Mouse (Mus musculus): ENCODE data around the gene Nemp2. TPM values are rescaled to one million over a fixed set of nuclear protein-coding genes. Genes with fewer than 3 reads are reported as not detected.
A peak's percentile ranks its signal among the peaks of the same experiment; 100 is the strongest.

Gene Nemp2
- polyA plus RNA-seq, 1 experiment = 0.15 TPM

GRCm38 (mm10) chr1:52650066-52650465 is 19.6 kb downstream of the Nemp2 start:
- Histone ChIP-seq H3K4me1 (peaks cover 37% of the 10 kb centered on the region), H3K27me3 (replicated peaks) (no peaks in the 10 kb centered on the region), H3K9me3 (no peaks in the 10 kb centered on the region), H3K4me3 (replicated peaks) (no peak overlapping the region), H3K36me3 (replicated peaks; ENCODE audit: low read length) (peaks cover 61% of the 10 kb centered on the region)
- TF ChIP-seq FLI1 (IDR thresholded peaks at IDR 0.05; ENCODE audit: low read length) (no peak), GATA1 (IDR thresholded peaks at IDR 0.05; ENCODE audit: borderline replicate concordance, low read length) (no peak)

- Histone ChIP-seq H3K4me3 (replicated peaks) (no peak overlapping the region), H3K4me1 (peaks cover 38% of the 10 kb centered on the region), H3K36me3 (replicated peaks; ENCODE audit: low read length) (peaks cover 56% of the 10 kb centered on the region), H3K9me3 (no peaks in the 10 kb centered on the region), H3K27me3 (replicated peaks) (no peaks in the 10 kb centered on the region)
- TF ChIP-seq GATA1 (IDR thresholded peaks at IDR 0.05; ENCODE audit: borderline replicate concordance, low read length) (no peak), FLI1 (IDR thresholded peaks at IDR 0.05; ENCODE audit: low read length) (no peak)
Measured at GRCm38 (mm10) chr1:52652601-52653253, 22.2 kb downstream of the Nemp2 start.

- no peaks in the 10 kb centered on the region for H3K9me3 ChIP-seq
- no peaks in the 10 kb centered on the region for H3K27me3 ChIP-seq (replicated peaks)
- TF ChIP-seq FLI1 (IDR thresholded peaks at IDR 0.05; ENCODE audit: low read length) (no peak), GATA1 (IDR thresholded peaks at IDR 0.05; ENCODE audit: borderline replicate concordance, low read length) (no peak)
- H3K36me3 ChIP-seq (replicated peaks; ENCODE audit: low read length) = peaks cover 61% of the 10 kb centered on the region
- no peak overlapping the region for H3K4me3 ChIP-seq (replicated peaks)
- peaks cover 38% of the 10 kb centered on the region for H3K4me1 ChIP-seq
Measured at GRCm38 (mm10) chr1:52653366-52653765, 22.9 kb downstream of the Nemp2 start.

- H3K36me3 ChIP-seq (replicated peaks; ENCODE audit: low read length) = peaks cover 65% of the 10 kb centered on the region
- H3K4me3 ChIP-seq (replicated peaks) = peak overlapping the region; percentile 56
- no peaks in the 10 kb centered on the region for H3K9me3 ChIP-seq
- no peak for TF ChIP-seq GATA1 (IDR thresholded peaks at IDR 0.05; ENCODE audit: borderline replicate concordance, low read length)
- TF ChIP-seq FLI1 (IDR thresholded peaks at IDR 0.05; ENCODE audit: low read length) = no peak
- H3K4me1 ChIP-seq = peaks cover 28% of the 10 kb centered on the region
- H3K27me3 ChIP-seq (replicated peaks) = no peaks in the 10 kb centered on the region
Measured at GRCm38 (mm10) chr1:52655153-52655552, 24.6 kb downstream of the Nemp2 start.

GRCm38 (mm10) chr1:52658160-52658559 is 27.7 kb downstream of the Nemp2 start:
- Histone ChIP-seq H3K4me1 (peaks cover 31% of the 10 kb centered on the region), H3K9me3 (no peaks in the 10 kb centered on the region), H3K36me3 (replicated peaks; ENCODE audit: low read length) (peaks cover 69% of the 10 kb centered on the region), H3K4me3 (replicated peaks) (no peak overlapping the region), H3K27me3 (replicated peaks) (no peaks in the 10 kb centered on the region)
- TF ChIP-seq GATA1 (IDR thresholded peaks at IDR 0.05; ENCODE audit: borderline replicate concordance, low read length) = no peak
- TF ChIP-seq FLI1 (IDR thresholded peaks at IDR 0.05; ENCODE audit: low read length) = no peak

- TF ChIP-seq GATA1 (IDR thresholded peaks at IDR 0.05; ENCODE audit: borderline replicate concordance, low read length) = no peak
- TF ChIP-seq FLI1 (IDR thresholded peaks at IDR 0.05; ENCODE audit: low read length) = no peak
- H3K4me1 ChIP-seq = peaks cover 22% of the 10 kb centered on the region
- H3K9me3 ChIP-seq = peaks cover 3% of the 10 kb centered on the region; the same call in 1 of the 2 replicates
- H3K4me3 ChIP-seq (replicated peaks) = no peak overlapping the region
- H3K36me3 ChIP-seq (replicated peaks; ENCODE audit: low read length) = peaks cover 81% of the 10 kb centered on the region
- no peaks in the 10 kb centered on the region for H3K27me3 ChIP-seq (replicated peaks)
Measured at GRCm38 (mm10) chr1:52660278-52660677, 29.8 kb downstream of the Nemp2 start.

- H3K4me3 ChIP-seq (replicated peaks) = no peak overlapping the region
- TF ChIP-seq FLI1 (IDR thresholded peaks at IDR 0.05; ENCODE audit: low read length) = no peak
- no peak for TF ChIP-seq GATA1 (IDR thresholded peaks at IDR 0.05; ENCODE audit: borderline replicate concordance, low read length)
- peaks cover 81% of the 10 kb centered on the region for H3K36me3 ChIP-seq (replicated peaks; ENCODE audit: low read length)
- peaks cover 3% of the 10 kb centered on the region; the same call in 1 of the 2 replicates for H3K9me3 ChIP-seq
- no peaks in the 10 kb centered on the region for H3K27me3 ChIP-seq (replicated peaks)
- peaks cover 21% of the 10 kb centered on the region for H3K4me1 ChIP-seq
Measured at GRCm38 (mm10) chr1:52660765-52661164, 30.3 kb downstream of the Nemp2 start.

- Histone ChIP-seq H3K27me3 (replicated peaks) (no peaks in the 10 kb centered on the region), H3K9me3 (peaks cover 3% of the 10 kb centered on the region; the same call in 1 of the 2 replicates), H3K36me3 (replicated peaks; ENCODE audit: low read length) (peaks cover 59% of the 10 kb centered on the region), H3K4me3 (replicated peaks) (no peak overlapping the region), H3K4me1 (peaks cover 13% of the 10 kb centered on the region)
- TF ChIP-seq FLI1 (IDR thresholded peaks at IDR 0.05; ENCODE audit: low read length) = no peak
- TF ChIP-seq GATA1 (IDR thresholded peaks at IDR 0.05; ENCODE audit: borderline replicate concordance, low read length) = no peak
Measured at GRCm38 (mm10) chr1:52663228-52663627, 32.7 kb downstream of the Nemp2 start.

GRCm38 (mm10) chr1:52668743-52669323 is 38.3 kb downstream of the Nemp2 start:
- Histone ChIP-seq H3K4me3 (replicated peaks) (no peak overlapping the region), H3K36me3 (replicated peaks; ENCODE audit: low read length) (peaks cover 32% of the 10 kb centered on the region), H3K9me3 (peaks cover 11% of the 10 kb centered on the region; the same call in 1 of the 2 replicates), H3K27me3 (replicated peaks) (no peaks in the 10 kb centered on the region), H3K4me1 (peaks cover 4% of the 10 kb centered on the region)
- TF ChIP-seq GATA1 (IDR thresholded peaks at IDR 0.05; ENCODE audit: borderline replicate concordance, low read length) = no peak
- no peak for TF ChIP-seq FLI1 (IDR thresholded peaks at IDR 0.05; ENCODE audit: low read length)

- H3K9me3 ChIP-seq = peaks cover 8% of the 10 kb centered on the region; the same call in 1 of the 2 replicates
- H3K27me3 ChIP-seq (replicated peaks) = no peaks in the 10 kb centered on the region
- H3K4me1 ChIP-seq = peaks cover 4% of the 10 kb centered on the region
- TF ChIP-seq FLI1 (IDR thresholded peaks at IDR 0.05; ENCODE audit: low read length) (no peak), GATA1 (IDR thresholded peaks at IDR 0.05; ENCODE audit: borderline replicate concordance, low read length) (no peak)
- H3K36me3 ChIP-seq (replicated peaks; ENCODE audit: low read length) = peaks cover 25% of the 10 kb centered on the region
- H3K4me3 ChIP-seq (replicated peaks) = no peak overlapping the region
Measured at GRCm38 (mm10) chr1:52669931-52670330, 39.4 kb downstream of the Nemp2 start.

Measured in megakaryocyte, embryonic 14.5 days (primary cell).